Mouse (Mus musculus): Measurements from ENCODE around the gene Cntn4.

The Cntn4 gene

GRCm38 (mm10) chr6:106466267-106467029 is 789.0 kb downstream of the Cntn4 start:
- no peak for DNase-seq

DNA sequence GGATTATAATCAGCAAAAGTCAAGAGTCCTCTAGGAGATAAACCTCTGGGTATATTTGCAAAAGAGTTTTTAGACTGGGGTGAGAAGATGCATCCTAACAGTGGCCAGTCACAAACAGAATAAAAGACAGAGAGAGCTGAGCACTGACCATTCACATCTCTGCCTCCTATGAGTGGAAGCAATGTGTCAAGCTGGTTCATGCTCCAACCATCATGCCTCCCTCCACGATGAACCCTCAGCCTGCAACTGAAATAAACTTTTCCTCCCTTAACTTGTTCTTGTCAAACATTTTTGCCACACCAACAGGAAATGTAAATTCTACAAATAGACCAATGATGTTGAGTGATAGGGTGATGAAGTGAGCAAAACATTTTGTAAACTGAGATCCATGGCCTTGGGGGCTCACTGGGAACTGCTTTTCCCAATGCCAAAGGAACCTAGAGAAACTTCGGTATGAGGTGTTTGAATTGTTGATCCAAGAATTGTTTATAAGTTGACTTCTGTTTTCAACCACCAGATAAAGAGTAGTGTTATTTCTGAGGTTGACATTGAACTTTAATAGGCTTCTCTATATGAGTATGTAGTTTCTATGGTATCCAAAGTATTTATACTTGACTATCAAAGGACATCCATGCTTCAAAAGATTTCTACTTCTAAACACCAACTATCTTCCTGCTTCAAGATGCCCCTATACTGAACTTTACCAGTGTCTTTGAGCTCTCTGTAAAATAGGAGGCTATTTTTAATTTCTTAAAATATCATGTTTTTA is 794.6 kb downstream of the Cntn4 start:
- DNase-seq = no peak

DNA sequence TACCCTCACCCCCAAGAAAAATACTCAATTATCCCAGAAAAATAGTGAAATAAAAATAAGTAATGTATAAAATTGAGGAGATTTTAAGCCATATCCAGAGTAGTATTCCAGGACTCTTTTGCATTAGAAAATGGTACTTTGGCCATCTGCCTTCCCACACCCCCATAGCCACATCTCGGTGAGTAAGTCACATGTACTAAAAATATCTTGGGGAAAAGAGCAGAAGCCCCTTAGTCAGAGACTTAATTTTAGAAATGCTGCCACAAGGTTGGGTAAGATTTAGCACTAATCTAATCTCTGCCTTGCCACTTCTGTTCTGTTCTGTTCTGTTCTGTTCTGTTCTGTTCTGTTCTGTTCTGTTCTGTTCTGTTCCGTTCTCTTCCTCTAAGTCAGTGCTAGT is 796.4 kb downstream of the Cntn4 start:
- no peak for DNase-seq

DNA sequence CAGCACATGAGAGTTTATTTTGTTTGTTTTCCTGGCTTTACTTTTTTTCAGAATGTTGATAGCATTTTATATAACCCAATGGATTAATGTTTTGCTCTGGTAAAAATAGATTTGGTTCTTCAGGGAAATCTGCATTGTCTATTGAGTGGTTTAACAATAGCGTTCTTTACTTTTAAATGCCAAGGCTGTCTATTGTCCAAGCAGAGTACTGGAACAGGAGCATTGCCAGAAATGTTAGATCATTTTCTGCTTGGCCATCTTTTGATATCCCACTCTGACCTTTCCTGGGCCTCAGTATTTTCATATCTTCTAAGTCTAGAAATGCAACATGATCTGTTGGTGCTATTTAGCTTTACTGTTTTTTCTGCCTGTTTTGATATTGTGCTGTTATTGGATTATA is 804.1 kb downstream of the Cntn4 start:
- DNase-seq = no peak

DNA sequence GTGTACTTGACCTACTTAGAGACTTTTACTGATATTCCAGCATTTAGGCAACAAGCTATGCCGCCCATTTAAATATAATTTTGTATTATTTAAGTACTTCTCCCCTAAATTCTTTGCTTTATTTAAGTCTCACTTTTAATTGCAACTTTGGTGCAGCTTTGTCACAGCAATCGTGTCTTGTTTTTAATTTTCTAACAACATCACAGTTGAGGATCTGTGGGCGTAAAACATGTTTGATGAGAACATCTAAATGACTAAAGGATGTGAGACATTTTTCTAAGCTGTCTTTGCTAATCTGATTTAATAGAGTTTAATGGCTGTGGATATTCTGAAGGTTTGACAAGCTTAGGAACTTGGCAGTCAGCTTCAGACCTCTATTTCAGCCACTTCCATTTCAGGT is 818.8 kb downstream of the Cntn4 start:
- DNase-seq = no peak

DNA sequence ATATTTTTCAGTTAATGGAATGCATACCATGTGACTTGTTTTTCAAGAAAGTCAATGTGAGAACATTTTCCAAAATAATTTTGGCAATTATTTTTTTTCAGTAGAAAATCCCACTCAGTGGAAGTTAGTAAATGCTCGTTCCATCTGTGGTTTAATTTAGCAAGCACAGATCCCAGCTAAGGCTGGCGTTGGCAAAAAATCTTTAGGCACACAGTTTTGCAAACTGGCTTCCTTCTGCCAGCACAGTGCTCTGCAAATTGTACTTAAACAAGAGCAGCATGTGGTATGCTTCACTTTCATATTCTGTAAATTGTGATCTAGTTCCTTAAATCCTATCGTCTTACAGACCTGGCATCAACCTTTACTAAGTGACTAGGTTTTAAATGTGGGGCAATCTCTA is 821.7 kb downstream of the Cntn4 start:
- no peak for DNase-seq

DNA sequence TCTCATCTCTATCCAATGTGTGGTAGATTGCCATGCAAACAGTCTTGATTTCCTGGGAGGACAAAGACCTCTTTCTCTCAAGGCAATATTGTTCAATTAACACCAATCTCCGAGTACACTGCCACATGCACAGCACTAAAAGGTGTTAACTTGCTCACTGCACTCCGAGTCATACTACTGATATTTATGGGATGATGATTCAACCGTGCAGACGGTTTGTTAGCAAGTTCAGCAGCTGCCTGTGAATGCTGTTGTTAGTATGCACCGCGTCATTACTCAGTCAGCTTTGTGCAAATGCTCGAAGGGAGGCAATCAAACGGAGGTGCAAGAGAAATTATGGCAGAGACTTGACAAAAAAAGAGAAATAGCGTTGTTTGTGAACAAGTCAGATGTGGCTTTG is 826.5 kb downstream of the Cntn4 start:
- DNase-seq = no peak

DNA sequence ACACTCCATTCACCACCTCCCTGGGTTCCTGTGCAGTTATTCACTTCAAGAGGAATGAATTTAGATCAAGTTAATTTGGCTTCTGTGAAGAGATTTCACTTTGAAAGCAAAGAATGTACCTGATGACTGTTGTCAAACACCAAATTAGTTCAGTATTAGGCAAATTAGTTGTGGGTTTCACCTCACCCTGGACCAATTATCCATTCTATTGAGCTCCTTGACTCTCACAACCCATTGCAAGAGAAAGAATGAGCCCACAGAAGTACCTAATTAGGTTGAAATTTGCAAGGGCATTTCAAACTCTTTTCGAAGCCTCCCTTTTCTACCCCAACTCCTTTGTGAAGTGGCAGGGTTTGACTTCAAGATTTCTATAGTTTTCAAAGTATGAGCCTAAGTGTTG is 842.9 kb downstream of the Cntn4 start:
- DNase-seq = no peak

GRCm38 (mm10) chr6:106543500-106543899 is 866.0 kb downstream of the Cntn4 start:
- no peak for DNase-seq

GRCm38 (mm10) chr6:106561649-106562048 is 884.2 kb downstream of the Cntn4 start:
- DNase-seq = no peak

DNA sequence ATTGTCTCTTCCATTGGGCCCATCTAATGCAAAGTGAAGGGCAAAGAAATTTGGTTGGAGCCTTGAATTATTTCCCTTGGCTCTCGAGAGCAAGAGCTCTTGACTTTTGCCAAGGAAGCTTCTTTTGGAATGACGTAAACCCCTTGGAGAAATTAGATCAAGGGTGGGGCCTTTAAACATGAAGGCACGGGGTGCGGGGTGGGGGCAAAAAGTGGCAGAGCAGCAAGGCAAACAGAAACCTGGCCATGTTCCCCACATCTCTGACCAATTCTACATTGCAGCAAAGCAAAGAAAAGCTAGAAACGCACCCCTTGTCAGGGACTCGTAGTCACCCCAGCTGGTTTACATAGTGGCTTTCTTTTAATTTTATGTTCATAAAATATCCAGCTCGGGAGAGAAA is 887.9 kb downstream of the Cntn4 start:
- no peak for DNase-seq

DNA sequence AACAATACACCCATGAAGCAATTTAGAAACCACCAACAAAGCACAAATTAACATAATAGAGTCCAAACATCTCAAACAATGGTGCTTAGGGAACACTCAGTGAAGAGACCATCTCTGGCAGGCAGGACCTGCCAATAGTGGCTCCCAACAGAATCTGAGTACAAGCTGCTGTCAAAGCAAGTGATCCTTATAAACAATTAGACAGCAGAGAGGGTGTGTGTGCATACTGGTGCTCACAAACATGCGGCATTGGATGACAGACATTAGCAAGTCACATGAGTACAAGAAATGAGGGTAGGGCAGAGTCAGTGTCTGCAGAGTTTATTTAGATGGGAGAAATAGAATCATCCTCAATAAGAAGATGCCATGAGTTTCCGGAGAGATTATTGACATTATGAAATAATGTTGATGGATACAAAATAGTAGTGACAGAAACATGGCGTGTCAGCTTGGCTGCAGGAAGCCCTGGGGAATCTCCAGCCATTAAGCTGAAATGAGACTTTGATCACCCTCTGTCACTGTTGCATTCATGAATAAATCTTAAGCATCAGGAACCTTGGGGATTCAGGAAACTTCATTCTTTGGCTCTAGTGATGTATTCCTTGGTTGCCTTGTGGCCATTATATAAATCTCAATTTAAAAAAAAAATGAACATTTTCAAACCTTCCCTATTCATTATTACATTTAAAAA is 888.5 kb downstream of the Cntn4 start:
- no peak for DNase-seq

- DNase-seq = no peak
These were observed 889.6 kb downstream of the Cntn4 start for GRCm38 (mm10) chr6:106566929-106567621.

DNA sequence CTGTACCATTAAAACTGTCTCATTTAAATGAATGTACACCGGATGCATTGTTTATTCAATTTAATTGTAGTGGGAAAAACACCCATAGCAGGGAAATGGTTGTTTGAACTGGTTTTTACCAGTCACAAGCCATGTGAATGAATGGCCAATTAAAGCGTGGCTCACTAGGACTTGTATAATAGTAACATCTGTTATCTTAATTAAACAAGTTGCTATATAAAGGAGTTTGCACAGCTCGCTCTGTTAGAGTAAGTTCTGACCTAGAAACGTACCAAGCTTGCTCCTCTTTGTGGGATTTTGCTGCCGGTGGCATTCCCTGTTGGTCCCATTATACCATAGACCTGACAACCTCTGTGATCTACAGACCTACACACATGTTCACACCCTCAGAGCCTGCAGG is 902.7 kb downstream of the Cntn4 start:
- DNase-seq = no peak

DNA sequence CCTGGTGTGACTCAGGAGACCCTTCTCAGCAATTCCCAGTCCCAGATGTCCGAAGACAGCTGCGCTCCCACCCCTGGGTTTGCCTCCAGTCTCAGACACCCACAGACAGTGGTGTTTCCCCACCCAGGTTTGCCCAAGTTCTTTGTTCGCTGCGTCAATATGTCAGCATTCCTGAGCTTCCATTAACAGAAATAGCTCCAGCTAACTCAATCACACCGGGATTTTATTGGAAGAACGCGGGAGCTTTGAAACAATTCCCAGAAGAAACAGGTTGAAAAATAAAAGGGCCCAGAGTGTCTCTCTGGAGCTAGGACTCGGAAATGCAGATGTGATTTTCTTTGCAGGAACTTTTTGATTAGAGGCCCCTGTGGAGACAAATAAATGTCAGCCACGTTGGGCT is 916.3 kb downstream of the Cntn4 start:
- DNase-seq = no peak

DNA sequence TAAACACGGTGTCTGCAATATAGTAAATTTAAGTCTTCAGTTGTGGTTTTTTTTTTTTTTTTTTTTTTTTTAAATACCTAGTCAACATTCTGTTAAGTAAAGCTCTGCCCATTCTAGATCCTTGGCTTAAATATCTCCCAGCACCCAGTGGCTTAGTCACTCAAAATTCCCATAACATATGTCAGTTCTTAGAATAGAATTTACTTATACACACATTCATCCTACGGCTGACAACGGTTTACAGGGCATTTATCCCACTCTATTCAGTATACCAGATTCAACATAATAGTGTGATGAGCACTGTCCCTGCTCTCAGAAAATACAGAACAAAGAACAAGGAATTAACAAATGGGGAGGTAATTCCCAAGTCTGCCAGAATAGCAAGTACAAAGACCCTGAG is 939.6 kb downstream of the Cntn4 start:
- DNase-seq = no peak

DNA sequence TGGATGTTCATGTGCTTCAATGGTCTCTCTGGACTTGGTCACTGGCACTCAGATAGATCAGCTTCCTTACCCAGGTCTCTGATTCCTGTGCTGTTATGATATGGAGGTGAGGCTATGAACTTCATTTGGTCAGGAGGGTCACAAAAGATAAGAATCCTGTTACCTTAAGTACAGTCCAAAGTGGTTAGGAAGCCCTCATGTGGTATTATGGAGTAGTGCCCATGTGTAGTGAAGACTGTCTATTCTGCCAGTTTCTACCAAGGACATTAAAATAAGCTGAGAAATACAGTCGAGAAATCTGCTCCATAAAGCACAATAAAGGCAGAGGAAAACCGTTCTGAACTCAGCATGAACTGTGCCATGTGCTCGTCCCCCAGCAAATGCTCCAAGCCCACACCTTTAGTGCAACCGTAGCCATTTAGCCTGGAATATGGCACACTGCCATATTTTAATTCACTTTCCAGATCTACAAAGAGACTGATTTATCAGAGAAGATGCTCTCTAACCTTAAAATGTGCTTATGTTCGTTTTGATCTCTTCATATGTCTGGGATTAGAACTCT is 943.8 kb downstream of the Cntn4 start:
- DNase-seq = no peak

GRCm38 (mm10) chr6:106643026-106643425 is 965.6 kb downstream of the Cntn4 start:
- DNase-seq = no peak

DNA sequence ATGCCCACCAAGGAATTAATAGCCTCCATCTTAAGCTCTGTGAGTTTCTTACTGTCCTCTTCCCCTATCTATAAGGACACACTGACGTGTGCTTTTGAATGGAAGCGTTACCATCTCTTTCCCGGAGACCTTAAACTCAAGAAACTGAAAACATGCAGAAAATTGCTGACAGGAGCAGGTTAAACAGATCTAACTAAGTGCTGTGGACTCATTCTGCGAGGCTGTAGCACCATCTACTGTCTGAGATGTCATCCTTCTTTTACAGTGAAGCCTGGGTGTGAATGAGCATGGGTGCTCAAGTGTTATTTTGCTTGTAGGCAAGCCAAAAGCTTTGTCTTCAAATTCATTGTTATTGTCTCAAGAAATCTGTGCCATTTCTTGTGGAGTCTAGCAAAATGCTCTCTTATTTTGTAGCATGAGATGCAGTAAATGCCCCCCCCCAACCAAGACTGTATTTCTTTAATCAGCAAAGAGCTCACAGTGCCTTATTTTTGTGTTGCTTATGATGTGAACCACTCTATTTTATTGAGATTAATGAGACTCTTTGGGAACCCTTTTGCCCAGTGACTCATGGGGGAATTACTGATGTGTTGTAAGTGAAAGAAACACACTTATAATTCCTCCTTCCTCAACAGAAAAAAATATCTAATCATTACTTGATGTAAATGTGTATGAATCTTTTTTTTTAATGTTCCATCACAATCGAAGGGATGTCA is 968.2 kb downstream of the Cntn4 start:
- DNase-seq = peak; percentile 44 to 53

- DNase-seq = no peak
These were observed 969.5 kb downstream of the Cntn4 start for GRCm38 (mm10) chr6:106646945-106647344.

DNA sequence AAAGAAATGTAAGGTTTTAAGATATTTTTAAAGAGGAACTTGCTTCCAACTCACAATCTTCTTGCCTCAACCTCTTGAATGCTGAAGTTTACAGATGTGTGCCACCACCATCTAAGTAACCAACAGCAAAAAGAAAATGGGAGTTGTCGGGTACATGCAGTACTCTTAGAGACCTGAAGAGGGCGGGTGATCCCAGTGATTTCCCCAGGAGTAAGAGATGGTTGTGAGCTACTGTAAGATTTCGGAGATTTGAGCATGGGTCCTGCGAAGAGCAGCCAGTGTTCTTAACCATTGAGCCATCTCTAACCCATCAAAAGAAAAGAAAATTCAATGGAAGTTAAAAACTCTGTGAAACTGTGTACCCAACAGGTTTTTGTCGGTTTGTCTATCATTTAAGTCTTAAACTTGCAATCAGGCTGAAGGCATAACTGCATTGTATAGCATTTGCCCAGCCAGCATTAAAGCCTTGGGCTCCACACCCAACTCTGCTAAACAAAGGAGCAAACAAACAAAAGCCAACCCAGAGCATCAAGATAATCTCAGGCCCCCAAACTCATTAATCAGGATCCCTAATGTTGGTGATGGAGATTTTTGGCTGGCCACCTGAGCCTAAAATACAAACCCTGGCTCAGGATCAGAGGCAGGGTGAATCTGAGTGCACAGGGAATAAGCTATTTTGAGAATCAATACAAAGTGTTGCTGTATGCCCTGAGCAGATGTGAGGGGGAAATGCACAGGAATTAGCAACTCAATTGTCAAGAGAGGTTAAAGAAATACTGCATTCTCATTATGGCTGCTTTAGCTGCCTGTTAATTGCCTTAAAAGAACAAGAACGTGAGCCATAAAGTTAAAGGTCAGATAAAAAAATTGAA is 986.6 kb downstream of the Cntn4 start:
- DNase-seq = peak; percentile 61 to 74

Data from kidney, postnatal 25 days (tissue).